9 mouse cellular contexts compared by ENCODE assay signal in genomic region chr5:93005815-93006341, GRCm38 (mm10). TPM values are rescaled to one million over a fixed set of nuclear protein-coding genes. Genes with fewer than 3 reads are reported as not detected.
DNase-seq lines count a peak whose midpoint lies in the region; ATAC-seq and TF ChIP-seq lines count a peak whose summit lies in the region.
"Had no signal": no experiment of that assay in that cellular context is flagged by ENCODE, and none has a peak within 500 bp of the region (broad histone marks: within the 10 kb centered on the region; RNA-seq: fewer than 3 reads in every experiment).

No protein-coding gene starts in this region.

- peak; percentile 35 to 47 for DNase-seq in left cerebral cortex, adult 18-20 months (ENCODE audit: low spot score in 2 of 2)
- no peak for DNase-seq in left cerebral cortex, postnatal 4 days
- peak; percentile 39 for DNase-seq in brain, embryonic 14.5 days (ENCODE audit: low read depth)
- DNase-seq in left cerebral cortex, postnatal 14 days (ENCODE audit: low spot score in 2 of 2), result peak; percentile 38 to 51
- DNase-seq in spleen, adult 12 weeks (ENCODE audit: low spot score), result no peak

- H3K9me3 ChIP-seq in heart, embryonic 14.5 days (ENCODE audit: control insufficient read depth, low read length), result no peaks in the 10 kb centered on the region
- no peaks in the 10 kb centered on the region for H3K9me3 ChIP-seq in midbrain, embryonic 16.5 days (replicated peaks; ENCODE audit: control insufficient read depth, low read length, poor library complexity, severe bottlenecking)

- ATAC-seq in heart, embryonic 14.5 days (ENCODE audit: insufficient number of reproducible peaks, insufficient read depth, low FRiP score, low read depth), result peak; percentile 20; the same call in 1 of the 2 replicates
- ATAC-seq in midbrain, embryonic 16.5 days, result peak; percentile 72
- ATAC-seq in CD4-positive, CD25-positive, alpha-beta regulatory T cell, adult 4 months, result no peak

- no peak for TF ChIP-seq CTCF in brain, embryonic 14.5 days (IDR thresholded peaks at IDR 0.05; ENCODE audit: borderline replicate concordance, extremely low read depth, insufficient read depth, insufficient read length)

- H3K9ac ChIP-seq in heart, embryonic 14.5 days (ENCODE audit: low read length), result peak overlapping the region; percentile 70
- H3K9ac ChIP-seq in midbrain, embryonic 16.5 days (ENCODE audit: low read depth, low read length), result no peak overlapping the region

- peak overlapping the region; percentile 72 to 81 for H3K27ac ChIP-seq in heart, embryonic 14.5 days (replicated peaks in 1 of 2; ENCODE audit: control insufficient read depth in 1 of 2, insufficient read depth in 1 of 2, low read depth in 2 of 2, low read length in 2 of 2)
- H3K27ac ChIP-seq in midbrain, embryonic 16.5 days (ENCODE audit: low read length), result no peak overlapping the region

- H3K36me3 ChIP-seq in heart, embryonic 14.5 days (ENCODE audit: control insufficient read depth, insufficient read depth, low read length), result no peaks in the 10 kb centered on the region
- H3K36me3 ChIP-seq in midbrain, embryonic 16.5 days (ENCODE audit: control insufficient read depth, insufficient read depth, low read length), result no peaks in the 10 kb centered on the region

- TF ChIP-seq POLR2A in brain, embryonic 14.5 days (IDR thresholded peaks at IDR 0.05; ENCODE audit: borderline replicate concordance, extremely low read depth, insufficient read depth, insufficient read length, poor library complexity, severe bottlenecking), result no peak

- peak overlapping the region; percentile 28 to 37 for H3K4me3 ChIP-seq in heart, embryonic 14.5 days (ENCODE audit: control insufficient read depth in 1 of 2, insufficient read depth in 1 of 2, low read depth in 1 of 2, low read length in 2 of 2)
- H3K4me3 ChIP-seq in midbrain, embryonic 16.5 days (ENCODE audit: low read depth, low read length), result peak overlapping the region; percentile 19; the same call in 1 of the 2 replicates

- WGBS in heart, embryonic 14.5 days, result 32% methylated on average over 14 of the region's 14 CpGs
- WGBS in midbrain, embryonic 16.5 days, result 36% methylated on average over 14 of the region's 14 CpGs

- H3K27me3 ChIP-seq in heart, embryonic 14.5 days (ENCODE audit: control insufficient read depth, insufficient read depth, low read length), result no peaks in the 10 kb centered on the region
- no peaks in the 10 kb centered on the region for H3K27me3 ChIP-seq in midbrain, embryonic 16.5 days (ENCODE audit: control insufficient read depth, insufficient read depth, low read depth, low read length)
- H3K27me3 ChIP-seq: Patski had no signal

- H3K4me2 ChIP-seq in heart, embryonic 14.5 days (ENCODE audit: low read length), result peak overlapping the region; percentile 69
- H3K4me2 ChIP-seq in midbrain, embryonic 16.5 days (ENCODE audit: low read length), result peak overlapping the region; percentile 46

- peaks cover 19 to 35% of the 10 kb centered on the region in 2 experiments for H3K4me1 ChIP-seq in heart, embryonic 14.5 days (ENCODE audit: control insufficient read depth in 2 of 2, insufficient read depth in 2 of 2, low read length in 2 of 2)
- peaks cover 4% of the 10 kb centered on the region; the same call in 1 of the 2 replicates for H3K4me1 ChIP-seq in midbrain, embryonic 16.5 days (ENCODE audit: control insufficient read depth, insufficient read depth, low read length)

- intact Hi-C loops in left cerebral cortex, postnatal 4 days (cut with DNase I), result no loop called here
- intact Hi-C loops in left cerebral cortex, postnatal 14 days (cut with DNase I), result no loop called here

RNA-seq across cellular contexts. Expression of gene Sowahb, which starts 38.9 kb away (rescaled TPM):
- 10 to 100 TPM; 25.1 to 29.8 TPM for total RNA-seq in left cerebral cortex, adult 18-20 months (2021)
- total RNA-seq in left cerebral cortex, postnatal 4 days (2021), result under 1 TPM; 0.64 to 0.74 TPM
- 0.05 and 0.07 TPM in 2 replicates for polyA plus RNA-seq in brain, embryonic 14.5 days (2012; rRNA removed)
- 0.11 TPM in 1 of 2 replicates, not detected in the other for polyA plus RNA-seq in heart, embryonic 14.5 days (2014; fragmentation: Nextera tagmentation; extraction: Ambion mirVana)
- 1 to 10 TPM; 5.2 to 6.8 TPM for total RNA-seq in left cerebral cortex, postnatal 14 days (2021)
- polyA plus RNA-seq in midbrain, embryonic 16.5 days (2015; fragmentation: Nextera tagmentation; extraction: Ambion mirVana), result not detected in 2 replicates
- polyA plus RNA-seq in CD4-positive, CD25-positive, alpha-beta regulatory T cell, adult 4 months (2017; shearing (Covaris generic)), result not detected

Comparison
In these comparisons a context has a peak if more than half of its experiments do, and no peak if none do; other contexts are left out.
1. DNase-seq: peak in left cerebral cortex, adult 18-20 months (2 of 2), brain, embryonic 14.5 days (single experiment) and left cerebral cortex, postnatal 14 days (2 of 2); none in left cerebral cortex, postnatal 4 days (single experiment) and spleen, adult 12 weeks (single experiment).